Mouse (Mus musculus): ENCODE data around the gene Foxo6.

DNA sequence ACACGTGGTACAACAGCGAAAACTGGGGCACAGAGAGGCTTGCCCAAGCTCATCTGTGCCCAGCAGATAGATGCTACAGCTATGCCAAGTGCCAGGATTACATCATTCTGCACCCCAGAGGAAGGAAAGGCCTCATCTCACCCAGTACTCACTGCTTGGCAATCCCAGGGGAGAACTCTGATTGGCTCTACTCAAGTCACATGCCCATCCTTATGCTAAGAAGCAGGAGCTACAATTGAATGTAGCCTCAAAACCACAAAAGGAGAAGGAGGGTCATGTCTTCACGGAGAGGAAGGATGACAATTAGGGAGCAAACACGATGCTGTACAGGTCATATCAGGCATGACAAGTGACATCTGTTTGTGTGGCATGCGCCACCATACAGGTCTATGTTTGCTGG, 26.2 kb upstream of the Foxo6 start:
- TF ChIP-seq CTCF (IDR thresholded peaks at IDR 0.05; ENCODE audit: low read depth, low read length) (no peak), EP300 (IDR thresholded peaks at IDR 0.05; ENCODE audit: insufficient read depth, low read depth, low read length) (no peak), POLR2A (IDR thresholded peaks at IDR 0.05; ENCODE audit: insufficient read depth, low read length) (no peak)
